Mouse (Mus musculus) cerebellum, adult 2 months (tissue): ENCODE measurements around the gene Syt16.

ENCODE experiments used
- CTCF ChIP-seq: fragments of 200-500 bp; IDR thresholded peaks from 2 replicates; pipeline ENCODE4 v1.5.1; 2011; ENCODE audit warnings: low read depth, mild to moderate bottlenecking, control low read depth, low read length, moderate library complexity, borderline replicate concordance; ENCODE audit not compliant: insufficient read depth
- POLR2A ChIP-seq: fragments of 200-500 bp; IDR thresholded peaks from 2 replicates; pipeline ENCODE4 v1.6.1; 2011; ENCODE audit warnings: low read length, control low read depth, borderline replicate concordance; ENCODE audit not compliant: insufficient read depth

DNA sequence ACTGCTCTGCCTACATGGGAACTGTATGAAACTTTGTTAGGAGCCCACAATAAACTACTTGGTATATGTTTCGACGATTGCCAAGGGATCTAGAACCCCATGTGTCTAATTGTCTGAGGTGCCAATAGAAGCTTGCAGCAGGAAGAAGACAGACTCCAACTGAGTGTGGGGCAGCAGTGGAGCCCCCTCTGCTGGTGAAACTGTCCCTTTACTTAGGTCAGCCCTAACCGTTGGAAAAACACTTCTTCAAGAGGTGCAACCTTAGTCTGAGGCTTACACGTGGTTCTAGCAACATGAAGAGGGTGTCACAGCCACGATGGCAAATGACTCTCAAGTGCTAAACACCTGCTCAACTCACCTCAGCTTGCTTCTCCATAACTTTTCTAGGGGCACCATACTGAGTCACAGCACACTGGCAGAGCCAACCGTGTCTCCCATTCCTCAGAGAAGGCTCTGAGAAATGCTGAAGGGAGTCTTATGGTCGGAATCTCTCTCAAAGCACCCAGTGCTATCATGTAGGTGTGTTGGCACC lies 17.3 kb downstream of the Syt16 start:
- TF ChIP-seq CTCF (no peak), POLR2A (no peak)
